Mouse (Mus musculus) cerebellum, adult 2 months (tissue): ENCODE measurements around the gene Gpr4. TPM values are rescaled to one million over a fixed set of nuclear protein-coding genes. Genes with fewer than 3 reads are reported as not detected.

ENCODE experiments used
- DNase-seq, 2 experiments: peaks; one replicate each; pipeline ENCODE4 v3.0.0; 2021
- H3K27ac ChIP-seq: fragments of 200-500 bp; 2 replicates; pipeline ENCODE4 v1.5.1; 2012; ENCODE audit warnings: low read length, control low read depth, inconsistent platforms; ENCODE audit not compliant: insufficient read depth
- H3K27me3 ChIP-seq: fragments of 200-500 bp; 2 replicates; pipeline ENCODE4 v1.6.1; 2012; ENCODE audit warnings: inconsistent platforms, mild to moderate bottlenecking, low read length, moderate library complexity; ENCODE audit not compliant: control insufficient read depth, insufficient read depth
- H3K4me1 ChIP-seq: fragments of 200-500 bp; 2 replicates; pipeline ENCODE4 v1.6.1; 2011; ENCODE audit warnings: low read length; ENCODE audit not compliant: control insufficient read depth, insufficient read depth
- H3K4me3 ChIP-seq: fragments of 200-500 bp; replicated peaks from 2 replicates; pipeline ENCODE3; 2011; ENCODE audit warnings: mild to moderate bottlenecking, low read depth, low read length, control low read depth; ENCODE audit not compliant: insufficient read depth
- CTCF ChIP-seq: fragments of 200-500 bp; IDR thresholded peaks from 2 replicates; pipeline ENCODE4 v1.5.1; 2011; ENCODE audit warnings: low read depth, mild to moderate bottlenecking, control low read depth, low read length, moderate library complexity, borderline replicate concordance; ENCODE audit not compliant: insufficient read depth
- POLR2A ChIP-seq: fragments of 200-500 bp; IDR thresholded peaks from 2 replicates; pipeline ENCODE4 v1.6.1; 2011; ENCODE audit warnings: low read length, control low read depth, borderline replicate concordance; ENCODE audit not compliant: insufficient read depth
- WGBS: fragments of 180-500 bp; shearing (Covaris S2); methylation state at CpG from one replicate; pipeline ENCODE4 v1.1.7; 2018; 5-methylcytosine and 5-hydroxymethylcytosine counted together
- polyA plus RNA-seq: library from polyadenylated mRNA; depleted of rRNA; stranded (reverse); fragments of >200 nt; gene quantifications from 2 replicates; pipeline ENCODE4 v1.2.3, GENCODE M21; 2012

Gpr4 gene
- polyA plus RNA-seq, 1 experiment, result 5.1 TPM

DNA sequence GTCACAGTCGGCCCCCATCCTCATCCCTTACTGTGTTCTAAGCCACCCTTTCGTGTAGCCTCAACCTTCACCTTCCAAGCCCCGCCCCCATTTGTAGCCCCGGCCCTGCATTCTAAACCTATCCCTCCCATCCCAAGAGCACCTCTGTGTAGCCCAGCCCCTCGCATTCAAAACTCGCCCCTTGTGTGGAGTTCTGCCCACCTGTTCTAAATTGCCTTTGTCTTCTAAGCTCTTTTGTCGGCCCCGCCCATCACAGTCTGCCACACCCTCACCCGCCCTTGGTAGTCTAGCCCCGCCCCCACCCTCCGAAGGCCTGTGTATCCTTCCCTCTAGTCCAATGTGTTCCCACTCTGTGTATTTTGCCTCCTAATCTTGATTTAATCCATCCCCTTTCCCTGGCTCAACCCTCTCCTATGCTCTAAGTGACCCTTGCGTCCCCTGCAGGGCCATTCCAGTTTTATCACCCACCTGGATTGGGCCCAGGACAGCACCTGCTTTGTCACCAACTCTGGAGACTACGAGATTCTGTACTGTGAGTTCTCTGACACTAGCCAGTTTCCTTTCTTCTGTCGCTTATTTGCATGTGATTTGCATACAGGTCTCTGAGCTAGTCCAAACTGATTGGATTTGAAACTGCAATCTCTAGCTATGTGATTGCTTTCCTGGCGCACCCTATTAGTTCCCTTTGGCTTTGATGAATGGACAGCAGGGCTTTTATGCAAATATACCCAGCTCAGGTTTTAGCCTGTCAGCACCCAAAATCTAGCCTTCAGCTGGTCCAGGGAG lies 10.1 kb upstream of the Gpr4 start:
- no peaks in the 10 kb centered on the region for H3K4me1 ChIP-seq
- DNase-seq, result no peak
- WGBS, result 61% methylated on average over 15 of the region's 15 CpGs
- no peak overlapping the region for H3K4me3 ChIP-seq
- no peak overlapping the region for H3K27ac ChIP-seq
- TF ChIP-seq CTCF (no peak), POLR2A (no peak)
- H3K27me3 ChIP-seq, result no peaks in the 10 kb centered on the region

DNA sequence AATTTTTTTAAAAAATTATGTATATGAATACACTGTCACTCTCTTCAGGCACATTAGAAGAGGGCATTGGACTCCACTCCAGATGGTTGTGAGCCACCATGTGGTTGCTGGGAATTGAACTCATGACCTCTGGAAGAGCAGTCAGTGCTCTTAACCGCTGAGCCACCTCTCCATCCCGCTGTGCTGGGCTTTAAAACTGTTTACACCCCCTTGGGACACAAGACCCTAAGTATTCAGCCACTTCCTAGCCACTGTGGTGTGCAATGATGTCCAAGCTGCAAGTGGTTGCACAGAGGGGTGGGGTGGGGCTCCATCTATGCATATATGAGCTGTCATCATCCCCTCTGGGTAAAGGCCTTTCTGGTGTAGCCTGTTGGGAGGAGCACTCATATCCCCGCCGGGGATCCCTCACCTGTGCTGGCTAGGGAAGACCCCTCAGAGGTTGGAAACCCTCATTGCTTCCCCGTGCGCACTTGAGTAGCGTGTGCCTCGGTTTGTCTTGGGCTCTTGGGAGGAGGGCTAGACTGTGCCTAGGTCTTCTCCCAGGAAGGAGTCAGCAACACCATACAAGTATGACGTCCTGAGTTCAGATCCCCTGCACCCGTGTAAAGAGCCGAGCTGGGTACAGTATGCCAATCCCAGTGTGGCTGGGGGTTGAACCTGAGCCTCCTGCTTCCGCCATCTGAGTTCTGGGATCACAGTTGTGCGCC lies 4.0 kb upstream of the Gpr4 start:
- H3K4me3 ChIP-seq, result no peak overlapping the region

DNA sequence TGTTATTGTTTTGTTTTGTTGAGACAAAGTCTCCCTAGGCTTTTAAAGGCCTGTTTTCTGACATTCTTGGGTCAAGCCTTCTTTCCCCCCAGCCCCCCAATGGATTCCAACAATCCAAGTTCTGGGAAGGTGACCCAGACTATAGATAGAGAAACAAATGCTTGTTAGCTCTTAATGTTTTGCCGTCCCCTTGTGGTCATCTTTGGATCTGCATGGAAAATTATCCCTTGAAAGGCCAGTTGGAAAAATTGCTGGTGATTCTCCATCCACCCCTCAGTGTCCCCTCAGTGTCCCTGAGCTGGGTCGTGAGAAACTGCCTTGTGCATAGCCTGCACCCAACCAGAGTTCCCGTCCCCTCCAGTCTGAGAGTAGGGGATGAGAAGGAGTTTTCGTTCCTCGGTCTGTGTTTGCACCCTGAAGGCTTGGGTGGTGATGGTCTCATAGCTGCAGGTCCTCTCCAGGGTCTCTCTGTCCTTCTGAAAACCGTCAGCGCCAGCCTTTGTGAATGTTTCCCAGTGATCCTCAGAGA lies 3.3 kb upstream of the Gpr4 start:
- Histone ChIP-seq H3K27ac (no peak overlapping the region), H3K27me3 (no peaks in the 10 kb centered on the region), H3K4me1 (no peaks in the 10 kb centered on the region; the same call in 1 of the 2 replicates), H3K4me3 (no peak overlapping the region)
- TF ChIP-seq POLR2A, result no peak
- TF ChIP-seq CTCF, result peak; percentile 61; the same call in 1 of the 2 replicates
- DNase-seq, result peak; percentile 38 to 43
- 48% methylated on average over 7 of the region's 7 CpGs for WGBS

More for the DNA sequence above, 4.0 kb upstream of the Gpr4 start:
- Histone ChIP-seq H3K27me3 (no peaks in the 10 kb centered on the region), H3K27ac (no peak overlapping the region), H3K4me1 (no peaks in the 10 kb centered on the region)
- whole genome bisulfite sequencing, result 79% methylated on average over 13 of the region's 13 CpGs
- no peak for DNase-seq
- TF ChIP-seq POLR2A (no peak), CTCF (no peak)

DNA sequence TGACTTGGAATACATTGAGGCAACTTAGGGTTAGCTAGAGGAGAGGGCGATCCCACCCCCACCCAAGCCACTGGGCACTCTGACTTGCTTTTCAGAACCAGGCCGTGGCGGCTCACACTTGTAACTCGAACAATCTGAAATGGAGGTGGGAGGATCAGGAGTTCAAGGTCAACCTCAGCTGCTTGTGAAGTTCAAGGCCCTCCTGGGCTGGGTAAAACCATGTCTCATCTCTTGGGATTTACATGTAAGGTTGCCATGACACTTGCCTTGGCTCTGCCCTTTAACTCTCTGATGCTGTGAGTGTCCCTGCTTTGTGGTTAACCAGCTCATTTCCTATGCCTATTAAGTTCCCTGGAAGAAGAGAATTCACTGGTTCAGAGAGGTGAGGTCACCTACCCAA lies 2.8 kb upstream of the Gpr4 start:
- no peak for DNase-seq
- no peak overlapping the region for H3K27ac ChIP-seq
- no peaks in the 10 kb centered on the region for H3K27me3 ChIP-seq
- WGBS, result 78% methylated on average over 4 of the region's 4 CpGs
- no peak for TF ChIP-seq POLR2A
- no peak for TF ChIP-seq CTCF
- H3K4me3 ChIP-seq, result no peak overlapping the region
- no peaks in the 10 kb centered on the region; the same call in 1 of the 2 replicates for H3K4me1 ChIP-seq

DNA sequence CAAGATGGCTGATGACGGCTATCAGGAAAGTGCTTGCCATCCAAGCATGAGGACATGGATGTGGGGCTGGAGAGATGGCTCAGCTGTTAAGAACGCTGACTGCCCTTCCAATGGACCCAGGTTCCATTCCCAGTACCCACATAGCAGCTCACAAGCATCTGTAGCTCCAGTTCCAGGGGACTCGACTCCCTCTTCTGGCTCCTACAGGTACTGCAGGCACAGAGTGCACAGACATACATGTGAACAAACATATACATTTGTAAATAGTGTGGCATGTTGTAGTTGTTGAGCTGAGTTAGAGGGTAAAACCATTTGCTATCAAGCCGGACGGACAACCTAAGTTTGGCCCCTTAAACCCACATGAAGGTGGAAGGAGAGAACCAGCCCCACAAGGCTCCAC lies 2.3 kb upstream of the Gpr4 start:
- WGBS, result 92% methylated on average over 5 of the region's 5 CpGs

DNA sequence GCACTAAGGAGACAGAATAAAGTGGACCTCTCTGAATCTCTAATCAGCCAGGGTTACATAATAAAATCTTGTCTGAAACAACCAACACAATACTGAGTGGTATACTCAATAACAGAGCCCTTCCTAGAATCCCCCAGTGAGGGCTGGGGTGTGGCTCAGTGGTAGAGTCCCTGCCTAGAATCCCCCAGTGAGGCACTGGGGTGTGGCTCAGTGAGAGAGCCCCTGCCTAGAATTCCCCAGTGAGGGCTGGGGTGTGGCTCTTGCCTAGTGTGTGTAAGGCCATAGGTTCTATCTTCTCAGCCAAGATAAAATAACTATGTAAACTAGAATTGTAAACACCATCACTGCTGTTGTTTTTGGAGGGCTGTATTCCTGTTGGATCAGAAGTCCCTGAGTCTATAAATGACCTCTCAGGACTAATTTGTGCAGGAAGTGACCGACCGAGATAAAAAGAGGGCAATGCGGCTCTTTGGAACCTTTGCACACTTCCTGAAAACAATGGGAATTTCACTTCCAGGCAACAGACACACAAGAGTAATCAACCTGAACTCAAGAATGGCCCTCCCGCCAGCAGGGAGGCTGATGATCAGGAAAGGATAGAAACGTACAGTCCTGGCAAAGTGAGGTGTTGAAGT lies 1.2 kb upstream of the Gpr4 start:
- no peaks in the 10 kb centered on the region; the same call in 1 of the 2 replicates for H3K4me1 ChIP-seq
- H3K27me3 ChIP-seq, result no peaks in the 10 kb centered on the region
- no peak for DNase-seq
- H3K27ac ChIP-seq, result no peak overlapping the region
- no peak for TF ChIP-seq CTCF
- TF ChIP-seq POLR2A, result no peak
- H3K4me3 ChIP-seq, result no peak overlapping the region
- 64% methylated on average over 5 of the region's 5 CpGs for WGBS

More for the DNA sequence above, 2.3 kb upstream of the Gpr4 start:
- Histone ChIP-seq H3K4me3 (no peak overlapping the region), H3K4me1 (no peaks in the 10 kb centered on the region; the same call in 1 of the 2 replicates), H3K27me3 (no peaks in the 10 kb centered on the region), H3K27ac (no peak overlapping the region)
- DNase-seq, result no peak
- TF ChIP-seq POLR2A (no peak), CTCF (peak; percentile 6; the same call in 1 of the 2 replicates)

DNA sequence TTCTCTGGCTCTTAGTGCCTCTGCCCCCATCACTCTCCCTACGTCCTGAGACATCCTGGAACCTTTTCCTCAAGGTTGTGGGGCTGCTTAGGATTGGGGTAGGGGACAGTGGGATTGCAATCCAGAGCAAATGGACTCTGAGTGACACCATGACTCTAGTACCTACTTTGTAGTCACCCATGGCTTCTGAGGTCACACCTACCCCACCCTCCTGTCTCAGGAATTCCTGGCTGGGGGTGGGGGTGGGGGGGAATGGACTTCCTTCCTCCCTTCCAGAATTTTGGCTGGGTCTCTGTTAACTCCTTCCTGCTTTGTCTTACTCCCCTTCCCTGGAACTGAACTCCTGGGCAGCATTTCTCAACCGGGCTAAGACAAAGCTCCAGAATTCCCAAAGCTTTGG lies 1.0 kb downstream of the Gpr4 start:
- Histone ChIP-seq H3K27me3 (no peaks in the 10 kb centered on the region), H3K4me1 (no peaks in the 10 kb centered on the region; the same call in 1 of the 2 replicates), H3K4me3 (no peak overlapping the region), H3K27ac (no peak overlapping the region)
- no peak for DNase-seq
- TF ChIP-seq CTCF (no peak), POLR2A (no peak)
- 71% methylated on average over 2 of the region's 2 CpGs for WGBS
